Mouse (Mus musculus): ENCODE measurements at regions not wholly inside any gene's neighbourhood (a gene's known extent, or its start where the extent isn't known, plus 50 kb on each side); places are given as distances from the start of the nearest gene placed in this dataset.

- DNase-seq (ENCODE audit: low read depth, low spot score) = no peak
Measured at GRCm38 (mm10) chr6:51641965-51642364, 118.3 kb downstream of the Snx10 start.

- no peak for DNase-seq (ENCODE audit: low read depth, low spot score)
Measured at GRCm38 (mm10) chr6:51648813-51649212, 125.1 kb downstream of the Snx10 start.

- no peak for DNase-seq (ENCODE audit: low read depth, low spot score)
Measured at GRCm38 (mm10) chr6:51653753-51654152, 130.1 kb downstream of the Snx10 start.

GRCm38 (mm10) chr6:51654991-51655390 is 131.3 kb downstream of the Snx10 start:
- DNase-seq (ENCODE audit: low read depth, low spot score) = no peak

- no peak for DNase-seq (ENCODE audit: low read depth, low spot score)
Measured at GRCm38 (mm10) chr6:51656078-51656477, 132.4 kb downstream of the Snx10 start.

- DNase-seq (ENCODE audit: low read depth, low spot score) = no peak
Measured at GRCm38 (mm10) chr6:51656883-51657640, 133.4 kb downstream of the Snx10 start.

- no peak for DNase-seq (ENCODE audit: low read depth, low spot score)
Measured at GRCm38 (mm10) chr6:51658360-51658759, 134.7 kb downstream of the Snx10 start.

GRCm38 (mm10) chr6:51663178-51663577 is 139.5 kb downstream of the Snx10 start:
- DNase-seq (ENCODE audit: low read depth, low spot score) = no peak

- no peak for DNase-seq (ENCODE audit: low read depth, low spot score)
Measured at GRCm38 (mm10) chr6:51664049-51664448, 140.3 kb downstream of the Snx10 start.

- no peak for DNase-seq (ENCODE audit: low read depth, low spot score)
Measured at GRCm38 (mm10) chr6:51667022-51667421, 143.3 kb downstream of the Snx10 start.

GRCm38 (mm10) chr6:51675342-51675945 is 151.7 kb downstream of the Snx10 start:
- no peak for DNase-seq (ENCODE audit: low read depth, low spot score)

- DNase-seq (ENCODE audit: low read depth, low spot score) = no peak
Measured at GRCm38 (mm10) chr6:51677162-51677996, 153.7 kb downstream of the Snx10 start.

- DNase-seq (ENCODE audit: low read depth, low spot score) = no peak
Measured at GRCm38 (mm10) chr6:51678743-51679142, 155.0 kb downstream of the Snx10 start.

- no peak for DNase-seq (ENCODE audit: low read depth, low spot score)
Measured at GRCm38 (mm10) chr6:51680239-51680857, 156.6 kb downstream of the Snx10 start.

- DNase-seq (ENCODE audit: low read depth, low spot score) = no peak
Measured at GRCm38 (mm10) chr6:51683131-51683530, 159.4 kb downstream of the Snx10 start.

- DNase-seq (ENCODE audit: low read depth, low spot score) = no peak
Measured at GRCm38 (mm10) chr6:51685651-51686287, 162.1 kb downstream of the Snx10 start.

- DNase-seq (ENCODE audit: low read depth, low spot score) = no peak
Measured at GRCm38 (mm10) chr6:51690795-51691563, 167.3 kb downstream of the Snx10 start.

GRCm38 (mm10) chr6:51693984-51694383 is 170.3 kb downstream of the Snx10 start:
- DNase-seq (ENCODE audit: low read depth, low spot score) = no peak

- no peak for DNase-seq (ENCODE audit: low read depth, low spot score)
Measured at GRCm38 (mm10) chr6:51696396-51696795, 172.7 kb downstream of the Snx10 start.

- no peak for DNase-seq (ENCODE audit: low read depth, low spot score)
Measured at GRCm38 (mm10) chr6:51697754-51698153, 174.1 kb downstream of the Snx10 start.

GRCm38 (mm10) chr6:51698244-51698643 is 174.5 kb downstream of the Snx10 start:
- DNase-seq (ENCODE audit: low read depth, low spot score) = no peak

Data from WW6 (cell line).